Mouse (Mus musculus) midbrain, embryonic 11.5 days (tissue): ENCODE data around the gene Srl. TPM values are rescaled to one million over a fixed set of nuclear protein-coding genes. Genes with fewer than 3 reads are reported as not detected.
"Not testable (repeated sequence)": the region's sequence is repeated elsewhere in the genome, so short reads cannot be mapped to it uniquely, and the experiment has no call there.

Experiments used
- ATAC-seq: fragments of 200-750 bp; cut with Nextera tagmentation; 2 replicates; pipeline ENCODE4 v1.8.0; 2017; ENCODE audit warnings: moderate TSS enrichment, moderate library complexity; ENCODE audit not compliant: low FRiP score
- DNase-seq: peaks from one replicate; pipeline ENCODE4 v3.0.0; 2015; ENCODE audit warnings: low spot score; ENCODE audit errors: missing footprints
- H3K27ac ChIP-seq: fragments of 300-500 bp; sonication (generic); 2 replicates; pipeline ENCODE4 v1.5.1; 2014; ENCODE audit warnings: low read depth, low read length
- H3K27me3 ChIP-seq: fragments of 300-500 bp; sonication (generic); 2 replicates; pipeline ENCODE4 v1.6.1; 2014; ENCODE audit warnings: mild to moderate bottlenecking, low read length, moderate library complexity, mixed read lengths; ENCODE audit not compliant: control insufficient read depth, insufficient read depth
- H3K36me3 ChIP-seq: fragments of 300-500 bp; sonication (generic); 2 replicates; pipeline ENCODE4 v1.6.1; 2014; ENCODE audit warnings: mild to moderate bottlenecking, low read length, moderate library complexity, mixed read lengths; ENCODE audit not compliant: control insufficient read depth, insufficient read depth
- H3K4me1 ChIP-seq: fragments of 300-500 bp; sonication (generic); 2 replicates; pipeline ENCODE4 v1.6.1; 2014; ENCODE audit warnings: low read length; ENCODE audit not compliant: control insufficient read depth, insufficient read depth
- H3K4me2 ChIP-seq: fragments of 300-500 bp; sonication (generic); 2 replicates; pipeline ENCODE4 v1.6.1; 2014; ENCODE audit warnings: mild to moderate bottlenecking, moderate library complexity
- H3K4me3 ChIP-seq: fragments of 300-500 bp; sonication (generic); 2 replicates; pipeline ENCODE4 v1.5.1; 2014; ENCODE audit warnings: low read depth, low read length
- H3K9ac ChIP-seq: fragments of 300-500 bp; sonication (generic); 2 replicates; pipeline ENCODE4 v1.6.1; 2014; ENCODE audit warnings: low read length
- H3K9me3 ChIP-seq: fragments of 300-500 bp; sonication (generic); 2 replicates; pipeline ENCODE4 v1.6.1; 2016; ENCODE audit warnings: low read length; ENCODE audit not compliant: control insufficient read depth
- WGBS: fragments of 180-500 bp; shearing (Covaris S2); extraction: QIAGEN DNeasy Blood & Tissue Kit; methylation state at CpG from one replicate; pipeline ENCODE4 v1.1.7; 2014; 5-methylcytosine and 5-hydroxymethylcytosine counted together
- polyA plus RNA-seq: library from polyadenylated mRNA; unstranded; fragments of >200 nt; fragmentation: Nextera tagmentation; extraction: Ambion mirVana; gene quantifications from 2 replicates; pipeline ENCODE4 v1.2.1, GENCODE M21; 2014

The Srl gene
- polyA plus RNA-seq, result 20.0 and 20.9 TPM in 2 replicates

DNA sequence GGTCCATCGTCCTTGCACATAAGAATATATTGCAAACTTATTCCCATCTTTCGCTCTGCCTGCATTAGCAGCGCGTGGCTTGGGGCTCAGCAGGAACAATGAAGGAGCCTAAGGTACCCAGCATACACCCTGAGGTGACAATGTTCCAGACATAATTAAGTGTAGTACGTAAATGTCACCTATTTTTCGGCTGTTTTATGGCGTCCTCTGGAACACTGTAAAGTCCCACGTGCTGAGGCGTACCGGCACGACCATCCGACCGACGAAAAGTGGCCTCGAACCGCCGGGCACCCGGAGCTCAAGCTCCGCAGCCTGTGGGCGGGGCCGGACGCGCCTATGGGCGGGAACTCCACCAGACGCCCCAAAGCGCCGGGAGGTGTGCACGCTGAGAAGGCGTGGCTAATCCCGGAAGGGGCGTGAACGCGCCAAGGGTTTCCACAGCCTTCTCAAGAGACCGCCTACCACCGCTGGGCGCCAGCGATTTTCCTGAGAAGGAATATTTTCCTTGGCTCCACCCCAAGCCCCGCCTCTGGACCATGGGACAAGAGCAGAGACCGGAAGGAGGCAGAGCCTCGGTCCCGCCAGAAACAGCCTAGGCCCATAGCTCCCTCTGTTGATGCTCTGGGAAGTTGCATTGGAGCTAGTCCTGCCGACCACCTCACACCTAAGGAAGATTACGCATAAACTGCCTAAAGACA is at the start of gene Srl:
TSS of gene Srl (minus strand) at position 316 of the 698 bp plus-strand sequence.
- peak within 1 kb of the TSS; percentile 39 for H3K4me3 ChIP-seq
- H3K9ac ChIP-seq, result peak within 1 kb of the TSS; percentile 46
- H3K36me3 ChIP-seq, result no peaks in the 10 kb centered on the region
- 2% methylated on average over 43 of the region's 43 CpGs for WGBS
- no peaks in the 10 kb centered on the region for H3K27me3 ChIP-seq
- H3K27ac ChIP-seq, result no peak within 1 kb of the TSS
- ATAC-seq, result peak; percentile 98
- peak within 1 kb of the TSS; percentile 41 for H3K4me2 ChIP-seq
- no peaks in the 10 kb centered on the region for H3K9me3 ChIP-seq
- DNase-seq, result peak; percentile 99
- no peaks in the 10 kb centered on the region for H3K4me1 ChIP-seq

DNA sequence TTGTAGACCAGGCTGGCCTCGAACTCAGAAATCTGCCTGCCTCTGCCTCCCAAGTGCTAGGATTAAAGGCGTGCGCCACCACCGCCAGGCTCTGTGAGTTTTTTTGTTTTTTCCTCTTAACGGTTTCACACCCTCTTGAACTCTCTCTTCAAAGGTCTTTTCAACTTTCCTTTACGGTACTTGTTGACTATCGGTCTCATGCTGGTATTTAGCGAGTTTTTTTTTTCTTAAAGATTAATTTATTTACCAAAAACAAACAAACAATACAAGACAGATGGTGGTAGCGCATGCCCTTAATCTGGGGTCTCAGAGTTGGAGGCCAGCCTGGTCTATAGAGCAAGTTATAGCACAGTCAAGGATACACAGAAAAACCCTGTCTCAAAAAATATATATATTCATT is 48.6 kb upstream of the Srl start:
- Histone ChIP-seq H3K9me3 (no peaks in the 10 kb centered on the region), H3K27ac (no peak overlapping the region), H3K36me3 (no peaks in the 10 kb centered on the region; the same call in 1 of the 2 replicates), H3K4me1 (peaks cover 26% of the 10 kb centered on the region), H3K27me3 (no peaks in the 10 kb centered on the region), H3K4me2 (no peak overlapping the region), H3K9ac (no peak overlapping the region), H3K4me3 (no peak overlapping the region)
- 95% methylated on average over 9 of the region's 9 CpGs for WGBS
- ATAC-seq, result no peak
- peak; percentile 86 for DNase-seq

DNA sequence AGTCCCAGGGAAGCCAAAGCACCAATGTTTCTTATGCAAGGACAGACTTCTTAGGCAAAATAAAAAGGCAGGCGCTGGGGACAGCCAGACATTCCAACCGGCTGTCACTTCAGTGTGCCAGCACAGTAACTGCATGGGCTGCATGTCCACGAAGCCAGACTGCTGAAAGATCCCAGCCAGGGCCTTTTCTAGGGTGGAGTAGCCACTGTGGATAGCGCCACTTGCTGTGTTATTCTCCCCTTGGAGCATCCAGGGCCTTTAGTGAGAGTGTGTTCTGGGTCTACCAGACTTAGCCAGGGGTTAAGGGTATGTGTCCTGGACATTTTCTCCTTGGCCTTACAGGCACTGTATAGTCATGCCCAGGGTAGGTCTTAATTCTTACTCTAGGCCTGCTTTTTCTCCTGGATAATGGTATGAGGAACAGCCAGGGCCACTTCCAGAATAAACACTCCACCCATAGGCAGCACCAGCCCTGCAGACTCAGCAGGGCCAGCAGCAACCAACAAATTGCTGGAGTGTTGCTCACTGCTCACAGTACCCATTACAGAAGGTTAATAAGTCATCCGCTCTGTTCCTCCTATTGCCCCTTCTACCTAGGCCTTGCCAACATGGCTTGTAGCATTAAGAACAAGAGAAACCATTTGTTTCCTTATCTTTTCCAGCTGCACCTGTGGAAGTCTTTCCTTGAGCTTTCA is 46.0 kb upstream of the Srl start:
- Histone ChIP-seq H3K4me1 (peaks cover 16% of the 10 kb centered on the region), H3K27me3 (no peaks in the 10 kb centered on the region), H3K9ac (0 out of 2 replicates have a peak overlapping the region, but pooled peaks have one; percentile 9), H3K4me2 (no peak overlapping the region), H3K4me3 (no peak overlapping the region), H3K36me3 (no peaks in the 10 kb centered on the region; the same call in 1 of the 2 replicates), H3K27ac (no peak overlapping the region), H3K9me3 (no peaks in the 10 kb centered on the region)
- peak; percentile 81 for DNase-seq
- 58% methylated on average over 5 of the region's 5 CpGs for WGBS
- ATAC-seq, result no peak

GRCm38 (mm10) chr16:4586531-4587123 is 45.0 kb upstream of the Srl start:
- DNase-seq (peak; percentile 100), ATAC-seq (peak; percentile 100)
- Histone ChIP-seq H3K4me2 (peak overlapping the region; percentile 52), H3K36me3 (no peaks in the 10 kb centered on the region; the same call in 1 of the 2 replicates), H3K9ac (peak overlapping the region; percentile 51), H3K27ac (peak overlapping the region; percentile 67), H3K4me3 (peak overlapping the region; percentile 23), H3K27me3 (no peaks in the 10 kb centered on the region), H3K4me1 (peaks cover 13% of the 10 kb centered on the region), H3K9me3 (no peaks in the 10 kb centered on the region)
- under 1% methylated on average over 41 of the region's 43 CpGs for WGBS

GRCm38 (mm10) chr16:4585642-4586530 is 44.3 kb upstream of the Srl start:
- Histone ChIP-seq H3K27me3 (no peaks in the 10 kb centered on the region), H3K4me3 (peak overlapping the region; percentile 23), H3K9ac (peak overlapping the region; percentile 51), H3K4me1 (peaks cover 13% of the 10 kb centered on the region), H3K9me3 (no peaks in the 10 kb centered on the region), H3K4me2 (peak overlapping the region; percentile 52), H3K36me3 (no peaks in the 10 kb centered on the region; the same call in 1 of the 2 replicates), H3K27ac (peak overlapping the region; percentile 67)
- peak; percentile 54 for DNase-seq
- WGBS, result 10% methylated on average over 14 of the region's 14 CpGs
- ATAC-seq, result peak; percentile 38

GRCm38 (mm10) chr16:4584438-4584837 is 42.8 kb upstream of the Srl start:
- Histone ChIP-seq H3K4me3 (no peak overlapping the region), H3K4me2 (no peak overlapping the region), H3K4me1 (peaks cover 13% of the 10 kb centered on the region), H3K27ac (no peak overlapping the region), H3K9me3 (no peaks in the 10 kb centered on the region), H3K36me3 (no peaks in the 10 kb centered on the region), H3K27me3 (no peaks in the 10 kb centered on the region), H3K9ac (no peak overlapping the region)
- ATAC-seq, result no peak
- DNase-seq, result peak; percentile 44
- WGBS, result 73% methylated on average over 5 of the region's 5 CpGs

DNA sequence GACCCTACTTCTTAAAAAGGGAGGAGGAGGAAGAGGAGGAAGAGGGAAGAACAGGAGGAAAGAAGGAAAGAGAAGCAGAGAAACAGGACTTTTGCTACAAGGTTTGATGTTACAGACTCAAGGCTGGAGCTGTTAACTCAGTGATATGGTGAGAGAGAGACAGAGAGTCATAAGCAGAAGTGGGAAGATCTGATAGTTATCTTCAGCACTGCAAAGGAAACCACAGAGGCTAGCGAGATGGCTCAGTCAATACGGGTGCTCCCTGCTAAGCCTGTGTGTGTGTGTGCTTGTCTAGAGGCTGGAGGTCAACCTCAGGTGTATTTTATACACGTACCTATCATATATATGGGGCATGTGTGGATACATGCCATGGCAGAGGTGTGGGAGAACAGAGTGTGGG is 42.2 kb upstream of the Srl start:
- no peak overlapping the region for H3K4me2 ChIP-seq
- ATAC-seq (no peak), DNase-seq (no peak)
- H3K27ac ChIP-seq, result no peak overlapping the region
- 83% methylated on average over 3 of the region's 3 CpGs for WGBS
- no peaks in the 10 kb centered on the region for H3K27me3 ChIP-seq
- peaks cover 13% of the 10 kb centered on the region for H3K4me1 ChIP-seq
- H3K36me3 ChIP-seq, result no peaks in the 10 kb centered on the region
- H3K4me3 ChIP-seq, result no peak overlapping the region
- H3K9ac ChIP-seq, result no peak overlapping the region
- H3K9me3 ChIP-seq, result no peaks in the 10 kb centered on the region

DNA sequence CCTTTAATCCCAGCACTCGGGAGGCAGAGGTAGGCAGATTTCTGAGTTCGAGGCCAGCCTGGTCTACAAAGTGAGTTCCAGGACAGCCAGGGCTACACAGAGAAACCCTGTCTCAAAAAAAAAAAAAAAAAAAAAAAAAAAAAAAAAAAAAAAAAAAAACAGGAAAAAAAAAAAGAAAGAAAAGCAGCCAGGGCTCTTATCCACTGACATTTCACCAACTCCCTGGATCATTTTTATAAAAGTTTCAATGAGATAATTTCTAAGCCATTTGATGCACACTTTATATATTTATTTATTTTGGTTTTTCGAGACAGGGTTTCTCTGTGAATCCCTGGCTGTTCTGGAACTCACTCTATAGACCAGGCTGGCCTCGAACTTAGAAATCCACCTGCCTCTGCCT is 39.6 kb upstream of the Srl start:
- H3K9me3 ChIP-seq, H3K4me2 ChIP-seq, H3K27ac ChIP-seq, H3K27me3 ChIP-seq, H3K4me3 ChIP-seq, DNase-seq, H3K9ac ChIP-seq, ATAC-seq, H3K4me1 ChIP-seq, H3K36me3 ChIP-seq: not testable (repeated sequence)
- 81% methylated on average over 4 of the region's 4 CpGs for WGBS
